Mouse (Mus musculus): ENCODE data around the gene Rab44.

- TF ChIP-seq CTCF (IDR thresholded peaks at IDR 0.05; ENCODE audit: borderline replicate concordance, insufficient read depth, low read depth, low read length) (no peak), POLR2A (IDR thresholded peaks at IDR 0.05; ENCODE audit: borderline replicate concordance, insufficient read depth, low read length) (no peak)
Measured at GRCm38 (mm10) chr17:29180406-29181127, 66.6 kb downstream of the Rab44 start.

Measured in cerebellum, adult 2 months (tissue).